Mouse (Mus musculus): ENCODE data around the gene Theg.

The Theg gene

GRCm38 (mm10) chr10:79534426-79534825 is 52.7 kb downstream of the Theg start:
- no peak for DNase-seq

- peak; percentile 80 for DNase-seq
Observed at GRCm38 (mm10) chr10:79533126-79533911, 53.8 kb downstream of the Theg start, which contains the start of gene Plpp2. Gene Plpp2, minus strand, starts transcription at chr10:79533796.

GRCm38 (mm10) chr10:79532678-79533077 is 54.5 kb downstream of the Theg start:
- DNase-seq = no peak

GRCm38 (mm10) chr10:79531593-79531992 is 55.5 kb downstream of the Theg start:
- DNase-seq = no peak

- no peak for DNase-seq
Observed at GRCm38 (mm10) chr10:79530721-79531120, 56.4 kb downstream of the Theg start.

- DNase-seq = no peak
Observed at GRCm38 (mm10) chr10:79530241-79530640, 56.9 kb downstream of the Theg start.

GRCm38 (mm10) chr10:79528081-79528480 is 59.0 kb downstream of the Theg start:
- no peak for DNase-seq

- DNase-seq = no peak
Observed at GRCm38 (mm10) chr10:79527453-79527845, 59.7 kb downstream of the Theg start.

GRCm38 (mm10) chr10:79526661-79527452 is 60.3 kb downstream of the Theg start:
- no peak for DNase-seq

Data from retina, postnatal 1 day (tissue).